Mouse (Mus musculus): Measurements from ENCODE around the gene Aste1. TPM values are rescaled to one million over a fixed set of nuclear protein-coding genes. Genes with fewer than 3 reads are reported as not detected.

Aste1 gene
- total RNA-seq (2021): 10 to 100 TPM; 11.8 to 12.9 TPM
- long read RNA-seq, experiment 1, partial matches to known transcripts: 1 of 6 reads
- long read RNA-seq, experiment 1, other reads (novel, unspliced or antisense): 5 of 6 reads
- long read RNA-seq, experiment 2, partial matches to known transcripts: 0 of 8 reads
- long read RNA-seq, experiment 2, other reads (novel, unspliced or antisense): 6 of 8 reads

DNA sequence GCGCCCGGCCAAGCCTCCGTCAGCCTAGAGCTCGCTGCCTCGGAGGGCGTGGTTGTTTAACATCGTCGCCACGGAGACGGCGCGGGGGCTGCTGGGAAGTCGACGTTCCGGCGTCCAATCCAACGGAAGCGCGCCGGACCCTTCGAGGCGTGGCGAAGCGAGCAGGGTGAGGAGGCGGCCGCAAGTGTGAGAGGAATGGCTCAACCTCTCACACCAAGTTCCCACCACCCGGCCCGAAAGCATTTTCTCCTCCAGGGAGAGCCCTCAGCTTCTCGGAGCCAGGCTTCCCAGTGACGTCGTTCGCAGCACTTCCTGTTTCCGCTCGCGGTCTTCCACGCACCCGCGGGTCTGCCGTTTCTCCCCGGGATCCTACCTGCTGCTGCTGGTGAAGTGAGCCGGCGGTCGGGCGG, at the start of gene Aste1, which contains the start of gene Nek11:
TSS of gene Aste1 (plus strand) at position 175 of the 410 bp plus-strand sequence.
TSS of gene Nek11 (minus strand) at position 307 of the 410 bp plus-strand sequence.
- peak; percentile 92 to 93 for DNase-seq (ENCODE audit: extremely low spot score in 1 of 2, low spot score in 2 of 2)
- no peak for TF ChIP-seq CTCF (IDR thresholded peaks at IDR 0.05)
- Histone ChIP-seq H3K4me3 (peak within 1 kb of the TSS; percentile 65), H3K27ac (peak within 1 kb of the TSS; percentile 82)
- intact Hi-C loops (cut with DNase I): loop anchor here (10.0 kb wide), 2 partner anchors 720 to 1120 kb away; no protein-coding TSS in a partner anchor

DNA sequence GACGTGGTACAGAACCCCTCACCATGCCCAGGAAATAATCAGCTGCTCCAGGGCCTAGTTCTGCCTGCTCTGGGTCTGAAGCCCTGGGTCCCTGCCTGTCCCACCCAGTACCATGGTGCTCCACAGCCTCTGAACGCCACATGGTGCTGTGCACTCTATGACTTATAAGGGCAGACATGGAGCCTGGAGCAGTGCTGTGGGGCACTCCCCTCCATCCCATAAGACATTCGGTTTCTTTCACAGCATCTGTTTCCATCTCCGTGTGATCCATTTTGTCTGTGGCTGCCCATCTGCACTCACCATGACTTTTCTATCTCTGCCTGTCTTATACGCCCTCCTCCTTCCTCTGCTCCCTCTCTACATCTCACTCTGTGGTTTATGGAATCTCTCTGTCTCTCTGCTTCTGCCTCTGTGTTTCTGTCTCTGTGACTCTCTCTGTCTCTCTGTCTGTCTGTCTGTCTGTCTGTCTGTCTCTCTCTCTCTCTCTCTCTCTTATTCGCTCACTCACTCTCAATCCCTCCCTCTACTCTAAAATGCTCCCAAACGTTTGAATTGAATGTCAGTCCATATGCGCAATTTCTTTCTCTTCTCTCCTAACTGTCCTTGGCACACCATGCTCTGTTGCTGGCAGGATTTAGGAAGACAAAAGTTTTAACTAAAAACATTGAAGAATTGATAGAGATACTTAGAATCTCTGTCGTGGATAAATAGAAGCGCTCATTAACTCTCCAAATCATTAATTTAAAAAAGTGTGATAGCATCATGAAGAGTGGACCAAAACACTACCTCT, 46.8 kb upstream of the Aste1 start:
- Histone ChIP-seq H3K4me3 (no peak overlapping the region), H3K27ac (no peak overlapping the region)
- intact Hi-C loops (cut with DNase I): no loop called here
- DNase-seq (ENCODE audit: extremely low spot score in 1 of 2, low spot score in 2 of 2): no peak
- TF ChIP-seq CTCF (IDR thresholded peaks at IDR 0.05): no peak

DNA sequence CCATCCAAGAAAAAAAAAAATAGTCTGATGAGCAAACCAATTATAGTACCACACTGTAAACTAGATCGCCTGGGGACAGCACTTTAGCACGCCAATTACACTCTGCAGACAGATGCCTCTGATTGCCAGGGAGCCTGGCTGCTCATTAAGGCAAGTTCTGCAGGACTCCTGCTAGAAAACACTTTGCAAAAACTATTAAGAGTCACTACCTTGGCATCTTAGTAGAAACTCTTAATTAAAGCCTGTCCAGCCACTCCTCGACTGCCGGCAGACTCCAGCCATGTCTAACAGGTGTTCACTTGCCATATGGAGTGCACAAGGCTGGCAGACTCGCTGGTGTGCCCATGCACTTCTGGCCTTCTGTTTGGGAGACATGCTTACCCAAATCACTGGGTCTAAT, 46.2 kb upstream of the Aste1 start:
- Histone ChIP-seq H3K27ac (no peak overlapping the region), H3K4me3 (no peak overlapping the region)
- no peak for TF ChIP-seq CTCF (IDR thresholded peaks at IDR 0.05)
- intact Hi-C loops (cut with DNase I): no loop called here
- no peak for DNase-seq (ENCODE audit: extremely low spot score in 1 of 2, low spot score in 2 of 2)

DNA sequence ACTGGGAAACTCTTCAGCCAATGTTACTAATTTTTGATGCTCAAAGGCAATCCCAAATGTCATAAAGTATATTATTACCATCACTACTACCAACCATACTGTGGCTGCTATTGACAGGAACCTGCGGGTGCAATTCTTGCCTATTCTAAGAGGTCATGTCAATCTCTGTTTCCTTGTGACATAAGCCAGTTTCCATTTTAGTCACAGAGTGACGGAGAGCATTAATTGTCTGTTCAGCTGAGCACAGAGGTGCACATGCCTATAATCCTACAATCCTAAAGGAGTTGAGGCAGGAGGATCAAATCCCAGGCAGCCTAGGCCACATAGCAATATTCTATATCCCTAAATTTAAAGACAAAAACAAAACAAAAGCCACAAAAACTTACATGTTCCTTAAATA, 33.0 kb upstream of the Aste1 start:
- Histone ChIP-seq H3K4me3 (no peak overlapping the region), H3K27ac (no peak overlapping the region)
- no peak for DNase-seq (ENCODE audit: extremely low spot score in 1 of 2, low spot score in 2 of 2)
- no peak for TF ChIP-seq CTCF (IDR thresholded peaks at IDR 0.05)
- intact Hi-C loops (cut with DNase I): no loop called here

DNA sequence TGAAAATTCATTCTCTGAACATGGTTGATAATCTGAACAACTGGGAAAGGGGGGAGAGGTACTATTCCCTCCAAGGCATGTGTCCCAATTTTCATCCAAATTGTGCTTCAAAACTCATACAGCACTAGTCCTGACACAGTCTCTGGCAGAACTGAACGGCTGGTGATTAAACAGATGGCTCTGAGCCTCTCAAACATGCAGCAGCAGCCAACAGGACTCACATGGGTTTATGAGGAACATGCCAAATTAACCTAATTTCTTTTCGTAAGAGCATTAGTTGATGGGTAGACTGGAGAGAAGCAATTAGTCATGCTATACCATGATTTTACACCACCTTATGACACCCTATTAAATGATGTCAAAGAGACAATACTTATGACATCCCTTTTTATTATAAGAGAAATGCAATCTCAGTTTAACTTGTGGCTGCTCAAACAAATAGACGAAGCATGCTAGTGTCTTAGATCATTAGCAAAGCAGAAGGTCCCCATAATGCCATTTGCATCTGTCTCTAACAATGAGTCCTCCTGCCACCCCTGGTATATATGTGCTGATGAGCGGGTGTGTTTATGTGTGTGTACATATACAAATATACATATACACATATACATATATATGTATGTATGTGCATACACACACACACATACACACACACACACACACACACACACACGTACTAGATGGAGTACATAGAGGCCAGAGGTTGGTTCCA, 31.5 kb upstream of the Aste1 start:
- intact Hi-C loops (cut with DNase I): no loop called here
- no peak for TF ChIP-seq CTCF (IDR thresholded peaks at IDR 0.05)
- no peak overlapping the region for H3K4me3 ChIP-seq
- no peak overlapping the region for H3K27ac ChIP-seq
- DNase-seq (ENCODE audit: extremely low spot score in 1 of 2, low spot score in 2 of 2): no peak

DNA sequence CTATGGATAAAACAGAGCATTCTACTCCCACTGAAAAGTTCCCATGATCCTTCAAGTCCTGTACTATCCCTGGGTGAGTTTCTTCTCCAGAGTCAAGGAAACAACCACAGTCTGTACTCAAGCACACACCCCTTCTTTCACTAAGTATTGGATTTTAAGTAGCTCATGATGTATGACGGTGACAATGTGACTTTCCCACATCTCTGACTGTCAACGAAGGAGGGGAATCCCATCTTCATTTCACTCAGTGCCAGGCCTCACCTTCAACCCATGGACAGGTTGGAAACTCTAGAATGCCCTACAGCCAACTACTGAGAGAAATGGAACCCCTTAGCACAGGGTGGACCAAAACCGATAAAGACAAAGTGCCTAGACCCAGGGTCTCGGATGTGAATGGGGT, 29.0 kb upstream of the Aste1 start:
- Histone ChIP-seq H3K27ac (no peak overlapping the region), H3K4me3 (no peak overlapping the region)
- intact Hi-C loops (cut with DNase I): no loop called here
- no peak for DNase-seq (ENCODE audit: extremely low spot score in 1 of 2, low spot score in 2 of 2)
- TF ChIP-seq CTCF (IDR thresholded peaks at IDR 0.05): no peak

DNA sequence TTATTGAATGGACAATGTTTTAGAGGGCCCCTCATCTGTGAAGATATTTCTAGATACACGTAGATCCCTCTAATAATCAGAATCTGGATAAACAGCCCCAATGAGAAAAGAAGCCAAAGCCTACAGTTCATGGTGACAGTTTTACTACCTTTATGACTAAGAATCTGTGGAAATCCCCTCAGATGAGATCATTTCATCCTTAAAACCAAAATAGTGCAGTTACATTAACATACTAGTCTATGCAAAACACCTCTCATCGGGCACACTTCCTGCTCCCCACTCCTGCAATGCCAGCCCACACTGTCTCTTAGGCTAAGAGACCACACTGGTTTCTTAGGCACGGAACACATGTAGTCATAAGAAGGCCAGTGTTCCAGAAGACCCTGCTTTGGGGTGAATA, 26.6 kb upstream of the Aste1 start:
- H3K4me3 ChIP-seq: no peak overlapping the region
- intact Hi-C loops (cut with DNase I): no loop called here
- no peak overlapping the region for H3K27ac ChIP-seq
- no peak for TF ChIP-seq CTCF (IDR thresholded peaks at IDR 0.05)
- no peak for DNase-seq (ENCODE audit: extremely low spot score in 1 of 2, low spot score in 2 of 2)

DNA sequence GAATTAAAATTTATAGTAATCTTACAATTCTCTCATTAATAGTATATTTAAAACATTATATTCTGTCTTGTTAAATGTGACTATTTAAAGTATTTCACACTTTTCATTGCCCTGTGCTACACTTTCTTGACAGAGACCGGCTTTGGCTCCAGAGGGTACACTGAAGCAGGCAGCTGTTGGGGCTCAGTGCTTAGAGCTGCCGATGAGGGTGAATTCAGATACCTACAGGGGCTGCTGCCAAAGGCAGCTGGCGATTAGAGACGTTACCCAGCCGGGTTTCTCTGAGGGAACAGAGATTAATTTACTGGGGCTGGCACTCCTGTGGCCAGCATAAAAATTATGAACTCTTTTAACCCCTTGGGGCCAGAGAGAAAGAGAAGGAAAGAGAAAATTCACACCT, 20.8 kb upstream of the Aste1 start:
- no peak overlapping the region for H3K27ac ChIP-seq
- no peak for DNase-seq (ENCODE audit: extremely low spot score in 1 of 2, low spot score in 2 of 2)
- no peak overlapping the region for H3K4me3 ChIP-seq
- no peak for TF ChIP-seq CTCF (IDR thresholded peaks at IDR 0.05)
- intact Hi-C loops (cut with DNase I): loop anchor here (10.0 kb wide), 1 partner anchor 120 kb away; no protein-coding TSS in a partner anchor

DNA sequence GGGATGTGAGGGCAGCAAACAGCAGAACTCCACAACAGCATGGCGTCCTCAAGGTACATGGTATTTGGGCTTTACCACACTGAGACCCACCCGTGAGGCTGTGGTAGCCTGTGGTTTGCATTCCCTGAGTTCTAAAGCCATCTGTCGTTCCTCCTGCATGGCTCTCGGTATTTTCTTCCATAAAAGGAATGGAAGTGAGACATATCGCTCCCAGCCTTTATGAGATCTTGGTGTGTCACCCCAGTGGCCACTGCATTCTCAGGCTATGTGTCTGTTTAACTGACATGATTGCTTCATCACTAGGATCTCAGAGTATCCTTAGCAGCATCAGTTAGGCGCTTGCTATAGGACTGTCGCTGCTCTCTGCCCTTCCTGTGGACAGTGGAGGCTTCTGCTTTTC, 18.8 kb upstream of the Aste1 start:
- TF ChIP-seq CTCF (IDR thresholded peaks at IDR 0.05): no peak
- DNase-seq (ENCODE audit: extremely low spot score in 1 of 2, low spot score in 2 of 2): no peak
- Histone ChIP-seq H3K27ac (no peak overlapping the region), H3K4me3 (no peak overlapping the region)
- intact Hi-C loops (cut with DNase I): loop anchor here (5.0 to 10.0 kb wide), 3 partner anchors 69 to 809 kb away; no protein-coding TSS in a partner anchor

DNA sequence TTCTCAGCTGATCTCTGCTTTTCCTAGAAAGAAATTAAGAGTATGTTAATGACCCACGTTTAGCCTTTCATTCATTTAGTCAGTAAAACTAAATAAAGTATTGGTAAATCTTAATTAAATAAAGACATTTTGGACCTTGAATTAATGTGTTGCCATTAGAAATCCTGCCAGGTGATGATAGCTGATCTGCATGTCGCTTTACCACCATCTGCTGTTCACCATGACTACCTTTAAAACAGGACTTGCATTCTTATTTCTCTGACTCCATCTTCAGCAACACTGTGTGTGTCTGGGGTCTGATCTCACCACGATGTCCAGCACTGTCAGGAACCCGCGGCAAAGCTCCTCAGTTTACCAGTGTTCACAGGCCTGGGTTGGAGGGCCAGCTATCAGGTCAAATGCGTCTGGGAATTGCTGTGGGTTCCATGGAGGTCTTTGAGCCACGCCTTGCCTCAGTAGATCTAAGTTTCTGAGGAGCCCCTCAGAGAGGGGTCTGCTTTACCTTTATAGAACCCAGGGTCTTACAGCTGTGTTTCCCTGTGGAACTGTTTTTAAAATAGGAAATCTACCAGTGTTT, 18.1 kb upstream of the Aste1 start:
- Histone ChIP-seq H3K4me3 (no peak overlapping the region), H3K27ac (no peak overlapping the region)
- peak; percentile 59 for TF ChIP-seq CTCF (IDR thresholded peaks at IDR 0.05)
- DNase-seq (ENCODE audit: extremely low spot score in 1 of 2, low spot score in 2 of 2): no peak
- intact Hi-C loops (cut with DNase I): loop anchor here (5.0 to 10.0 kb wide), 3 partner anchors 70 to 810 kb away; no protein-coding TSS in a partner anchor

DNA sequence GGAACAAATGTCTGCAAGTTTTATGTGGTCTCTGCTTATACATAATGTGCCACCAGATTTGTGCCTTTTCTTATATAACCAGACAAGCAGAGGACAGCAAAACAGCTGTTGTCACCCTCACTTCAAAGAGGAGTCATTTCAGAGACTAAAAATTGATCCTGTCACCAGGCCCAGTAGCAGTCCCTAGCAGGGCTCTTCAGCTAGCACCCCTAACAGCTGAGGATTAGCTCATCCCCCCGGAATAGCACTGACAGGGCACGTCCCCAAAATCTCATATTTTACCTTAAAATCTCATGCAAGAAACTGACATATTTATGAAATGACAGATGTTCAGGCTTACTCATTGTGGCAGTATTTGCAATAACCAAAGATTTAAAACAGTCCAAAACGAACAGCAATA, 17.6 kb upstream of the Aste1 start:
- no peak overlapping the region for H3K27ac ChIP-seq
- intact Hi-C loops (cut with DNase I): loop anchor here (5.0 to 10.0 kb wide), 3 partner anchors 70 to 810 kb away; no protein-coding TSS in a partner anchor
- no peak for DNase-seq (ENCODE audit: extremely low spot score in 1 of 2, low spot score in 2 of 2)

More for the DNA sequence above, 17.6 kb upstream of the Aste1 start:
- H3K4me3 ChIP-seq: no peak overlapping the region
- no peak for TF ChIP-seq CTCF (IDR thresholded peaks at IDR 0.05)

Measured in left cerebral cortex, adult 2 months (tissue).